Mouse (Mus musculus): ENCODE measurements at regions not wholly inside any gene's neighbourhood (a gene's known extent, or its start where the extent isn't known, plus 50 kb on each side); places are given as distances from the start of the nearest gene placed in this dataset.

- DNase-seq (ENCODE audit: low spot score), result no peak
Observed at GRCm38 (mm10) chr2:160192661-160193060, 141.3 kb downstream of the Gm826 start.

DNA sequence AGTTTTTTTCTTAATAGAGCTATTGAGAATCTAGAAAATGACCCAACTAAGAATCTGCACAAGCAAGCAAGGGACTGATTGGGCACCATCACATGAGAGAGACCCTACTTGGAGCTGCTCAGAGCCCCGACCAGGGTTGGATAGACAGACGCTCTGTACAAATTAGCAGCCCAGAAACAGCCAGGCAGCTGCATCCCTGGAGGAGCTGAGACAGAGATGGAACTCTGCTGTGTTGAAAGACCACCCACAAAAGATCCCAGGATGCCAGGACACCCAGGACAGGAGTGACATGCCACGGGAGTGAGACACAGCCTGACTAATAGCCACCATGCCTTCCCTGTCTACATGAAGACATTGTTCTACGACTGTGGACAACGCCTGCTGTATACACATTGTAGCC, 147.9 kb downstream of the Gm826 start:
- DNase-seq (ENCODE audit: low spot score), result no peak

DNA sequence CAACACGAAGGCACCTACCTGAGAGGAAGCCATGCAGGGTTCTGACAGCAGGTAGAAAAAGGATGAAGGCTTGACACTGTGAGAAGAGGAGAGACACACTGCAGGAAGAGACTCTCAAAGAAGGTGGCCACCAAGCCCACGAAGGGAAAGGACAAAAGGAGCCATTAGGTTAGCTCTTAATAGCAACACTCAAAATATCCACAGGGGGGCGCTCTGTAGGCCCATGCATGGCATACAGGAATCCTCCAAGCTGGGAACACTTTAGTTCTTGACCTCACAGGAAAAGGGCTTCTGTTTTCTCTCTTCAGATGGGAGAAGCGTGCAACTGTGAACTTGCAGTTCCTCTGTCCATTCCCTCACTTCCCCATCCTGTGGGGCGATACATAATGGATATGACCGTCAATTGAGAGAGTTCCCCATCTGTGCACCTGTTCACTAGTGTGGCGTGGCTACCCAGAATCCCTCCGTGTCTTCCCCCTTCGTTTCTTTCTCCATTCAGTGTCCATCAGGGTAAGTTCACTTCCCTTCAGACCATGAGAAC, 162.9 kb downstream of the Gm826 start:
- DNase-seq (ENCODE audit: low spot score), result peak; percentile 13

GRCm38 (mm10) chr2:160158599-160159261, 175.2 kb downstream of the Gm826 start:
- DNase-seq (ENCODE audit: low spot score), result no peak

DNA sequence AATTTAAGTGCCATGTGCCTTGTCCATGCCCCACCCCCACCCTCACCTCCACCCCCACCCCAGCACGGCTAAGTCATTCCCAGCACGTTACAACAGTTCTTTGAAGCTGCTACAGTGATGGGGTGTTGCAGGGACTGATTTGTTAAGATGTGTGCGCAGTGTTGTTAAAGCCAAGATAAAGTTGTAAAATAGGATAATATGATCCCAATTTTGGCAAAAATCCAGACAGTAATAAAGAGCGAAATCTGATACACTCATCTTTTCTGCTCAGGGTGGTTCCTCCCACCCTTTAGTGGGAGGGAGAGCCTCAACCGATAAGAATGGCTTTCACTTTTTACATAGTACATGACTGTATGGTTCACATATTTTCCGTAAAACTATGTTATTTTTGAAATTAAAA, 180.2 kb downstream of the Gm826 start:
- DNase-seq (ENCODE audit: low spot score), result no peak

- DNase-seq (ENCODE audit: low spot score), result peak; percentile 3
Observed at GRCm38 (mm10) chr2:160152101-160152500, 181.9 kb downstream of the Gm826 start.

- DNase-seq (ENCODE audit: low spot score), result no peak
Observed at GRCm38 (mm10) chr2:160148936-160149335, 185.0 kb downstream of the Gm826 start.

DNA sequence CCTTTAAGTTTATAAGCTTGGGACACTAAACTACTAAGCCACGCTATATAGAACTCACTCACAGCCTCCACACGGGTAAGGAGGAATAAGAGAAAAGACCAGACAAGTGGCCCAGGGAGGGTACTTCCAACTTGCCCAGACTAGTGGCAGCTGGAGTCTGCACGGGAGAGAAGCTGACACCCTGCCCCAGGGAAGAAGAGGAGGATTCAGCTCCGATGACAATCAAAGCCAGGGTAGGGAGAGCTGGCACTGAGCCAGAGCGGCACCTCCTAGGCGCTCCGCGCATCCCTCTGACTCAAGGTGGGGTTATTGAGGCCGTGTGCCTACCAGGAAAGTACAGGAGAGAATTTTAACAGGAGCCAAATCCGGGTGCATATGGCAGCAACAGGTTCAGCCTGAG, 185.4 kb downstream of the Gm826 start:
- DNase-seq (ENCODE audit: low spot score), result no peak

GRCm38 (mm10) chr2:160148031-160148430, 185.9 kb downstream of the Gm826 start:
- no peak for DNase-seq (ENCODE audit: low spot score)

GRCm38 (mm10) chr2:160140166-160140740, 193.7 kb downstream of the Gm826 start:
- DNase-seq (ENCODE audit: low spot score), result no peak

- DNase-seq (ENCODE audit: low spot score), result no peak
Observed at GRCm38 (mm10) chr2:160138091-160138490, 195.9 kb downstream of the Gm826 start.

DNA sequence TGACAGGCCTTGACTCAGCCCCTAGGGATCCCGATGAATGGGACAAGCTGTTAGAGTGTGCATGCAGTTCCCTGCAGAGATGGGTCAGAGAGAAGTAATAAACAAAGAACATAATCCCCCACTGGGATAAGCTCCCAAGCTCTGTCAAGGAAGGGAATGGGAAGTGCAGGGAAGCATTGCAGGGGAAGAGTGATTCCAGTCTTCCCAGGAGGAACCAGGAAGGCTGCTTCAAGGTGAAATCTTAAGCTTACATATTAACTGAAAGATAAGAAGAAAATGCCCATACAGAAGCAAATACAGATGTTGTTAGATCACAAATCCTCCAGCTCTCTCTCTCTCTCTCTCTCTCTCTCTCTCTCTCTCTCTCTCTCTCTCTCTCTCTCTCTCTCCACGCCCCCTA, 202.2 kb downstream of the Gm826 start:
- DNase-seq (ENCODE audit: low spot score), result no peak

- no peak for DNase-seq (ENCODE audit: low spot score)
Observed at GRCm38 (mm10) chr2:160131386-160131785, 202.6 kb downstream of the Gm826 start.

DNA sequence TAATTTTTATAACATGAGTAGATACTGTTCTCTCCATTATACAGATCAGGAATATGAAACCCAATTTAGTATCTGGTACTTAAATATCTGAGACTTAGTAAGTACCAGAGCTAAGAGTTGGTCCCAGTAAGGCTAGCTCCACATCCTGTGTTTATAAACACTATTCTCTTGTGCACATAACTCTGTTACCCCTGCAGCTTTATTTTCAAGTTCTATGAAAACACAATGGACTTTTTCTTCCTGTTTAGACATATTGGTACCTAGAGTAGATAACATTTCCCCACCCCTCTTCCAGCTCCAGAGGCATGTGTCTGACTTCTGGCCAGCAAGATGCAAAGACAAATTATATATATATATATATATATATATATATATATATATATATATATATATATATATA, 216.8 kb downstream of the Gm826 start:
- peak; percentile 15 for DNase-seq (ENCODE audit: low spot score)

- DNase-seq (ENCODE audit: low spot score), result no peak
Observed at GRCm38 (mm10) chr2:160111176-160111692, 222.7 kb downstream of the Gm826 start.

DNA sequence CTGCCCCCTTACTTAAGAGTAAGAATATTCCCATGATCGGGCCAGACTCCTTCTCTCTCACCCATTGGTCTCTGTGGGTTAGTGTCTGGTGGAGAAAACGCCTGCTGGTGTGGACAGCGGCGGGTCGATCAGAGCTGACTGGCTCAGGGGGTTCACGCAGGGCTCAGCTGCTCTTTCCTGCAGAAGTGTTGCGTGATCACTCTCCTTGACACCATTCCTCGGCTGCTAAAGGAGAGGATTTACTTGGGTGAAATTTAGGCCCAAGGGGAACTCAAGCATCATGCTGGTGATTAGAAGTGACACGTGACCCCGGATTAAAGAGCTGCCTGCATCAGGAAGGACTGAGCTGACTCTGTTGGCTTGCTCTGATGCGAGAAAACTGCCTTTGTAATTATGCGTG, 240.9 kb downstream of the Gm826 start:
- no peak for DNase-seq (ENCODE audit: low spot score)

GRCm38 (mm10) chr2:160085999-160086398, 248.0 kb downstream of the Gm826 start:
- DNase-seq (ENCODE audit: low spot score), result no peak

GRCm38 (mm10) chr2:160083674-160084073, 250.3 kb downstream of the Gm826 start:
- no peak for DNase-seq (ENCODE audit: low spot score)

- no peak for DNase-seq (ENCODE audit: low spot score)
Observed at GRCm38 (mm10) chr2:160082106-160082653, 251.8 kb downstream of the Gm826 start.

- no peak for DNase-seq (ENCODE audit: low spot score)
Observed at GRCm38 (mm10) chr2:160075694-160076093, 258.3 kb downstream of the Gm826 start.

DNA sequence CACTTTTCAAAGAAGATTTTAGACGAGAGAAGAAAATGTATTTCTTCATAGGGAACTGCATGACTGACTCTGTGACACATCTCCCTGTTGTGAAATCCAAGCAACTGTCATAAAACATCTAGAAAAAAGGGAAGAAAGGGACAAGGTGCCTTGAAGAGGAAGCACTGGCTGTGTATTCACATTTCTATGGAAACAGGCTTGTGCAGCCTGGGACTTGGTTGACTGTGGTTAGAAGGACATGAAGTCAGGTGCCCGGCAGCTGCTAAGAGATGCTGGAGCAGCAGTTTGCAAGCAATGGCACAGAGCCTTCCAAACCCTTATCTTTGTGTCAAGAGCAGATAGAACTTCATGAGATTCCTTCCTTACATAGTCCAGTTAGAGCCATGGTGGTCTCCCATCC, 263.5 kb downstream of the Gm826 start:
- DNase-seq (ENCODE audit: low spot score), result peak; percentile 27

- peak; percentile 12 for DNase-seq (ENCODE audit: low spot score)
Observed at GRCm38 (mm10) chr2:160068772-160069171, 265.2 kb downstream of the Gm826 start.

DNA sequence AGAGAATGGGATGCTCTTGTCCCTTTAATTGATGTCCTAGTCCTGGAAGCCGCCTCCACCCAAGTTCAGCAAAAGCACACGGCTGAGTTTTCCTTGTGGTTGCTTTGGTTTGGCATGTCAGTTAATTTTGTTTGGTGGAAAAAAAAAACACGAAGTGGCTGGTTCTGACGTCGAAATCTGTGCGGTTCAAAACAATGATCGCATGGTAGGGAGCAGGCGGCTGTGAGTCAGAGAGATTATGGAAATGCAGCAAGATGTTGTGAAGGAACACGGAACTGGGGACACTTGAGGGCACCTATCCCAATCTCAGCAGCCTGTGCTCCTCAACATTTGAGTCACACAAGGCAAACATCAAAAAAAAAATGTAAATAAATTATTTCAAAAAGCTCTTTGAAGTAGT, 266.1 kb downstream of the Gm826 start:
- DNase-seq (ENCODE audit: low spot score), result peak; percentile 14

All from lung, postnatal 25 days (tissue).